Mouse (Mus musculus) frontal cortex, postnatal 25 days (tissue): ENCODE data around the gene Gm28539.

Source experiments
- DNase-seq, 2 experiments: peaks; one replicate each; pipeline ENCODE4 v3.0.0; 2022; ENCODE audit warnings: low spot score in 2 of 2

Gm28539 gene

DNA sequence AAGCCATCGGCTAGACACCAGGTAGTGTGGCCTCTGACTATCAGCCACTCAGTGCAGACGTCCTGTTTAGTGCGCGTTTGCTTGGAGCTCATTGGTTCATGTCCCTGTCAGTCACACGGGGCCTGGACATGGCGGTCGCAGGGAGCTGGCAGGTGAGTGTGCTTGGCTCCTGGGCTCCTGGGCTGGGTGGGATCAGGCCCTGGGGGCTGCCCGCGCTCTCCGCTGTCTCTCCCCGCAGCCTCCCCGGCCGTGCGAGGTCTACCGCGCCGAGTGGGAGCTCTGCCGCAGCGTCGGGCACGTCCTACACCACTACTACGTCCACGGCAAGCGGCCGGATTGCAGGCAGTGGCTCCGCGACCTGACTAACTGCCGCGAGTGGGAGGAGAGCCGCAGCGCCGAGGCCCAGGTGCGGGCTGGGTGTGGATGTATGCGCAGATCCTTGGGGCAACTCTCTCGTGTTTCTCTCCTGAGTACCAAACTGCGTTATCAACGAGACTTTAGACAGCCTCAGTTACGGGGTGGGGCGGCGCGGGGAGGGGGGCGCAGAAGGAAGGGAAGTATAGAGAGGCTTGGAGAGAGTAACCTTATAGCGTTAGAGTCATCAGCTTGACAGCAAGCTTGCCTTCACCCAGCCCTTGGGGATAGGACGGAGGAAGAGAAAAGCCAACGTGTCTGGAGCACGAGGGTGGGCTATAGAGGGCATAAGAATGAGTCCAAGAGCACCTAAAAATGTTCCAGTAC, at the start of gene Gm28539, which contains the start of gene 2510002D24Rik:
Gene Gm28539 (plus strand): TSS at position 117 of the 741 bp plus-strand sequence.
Gene 2510002D24Rik (plus strand): TSS at position 111 of the 741 bp plus-strand sequence.
- peak; percentile 91 to 96 for DNase-seq

- no peak for DNase-seq
These were observed 49.7 kb upstream of the Gm28539 start for GRCm38 (mm10) chr16:18786652-18787051.

- no peak for DNase-seq
These were observed 47.6 kb upstream of the Gm28539 start for GRCm38 (mm10) chr16:18788627-18789406.

DNA sequence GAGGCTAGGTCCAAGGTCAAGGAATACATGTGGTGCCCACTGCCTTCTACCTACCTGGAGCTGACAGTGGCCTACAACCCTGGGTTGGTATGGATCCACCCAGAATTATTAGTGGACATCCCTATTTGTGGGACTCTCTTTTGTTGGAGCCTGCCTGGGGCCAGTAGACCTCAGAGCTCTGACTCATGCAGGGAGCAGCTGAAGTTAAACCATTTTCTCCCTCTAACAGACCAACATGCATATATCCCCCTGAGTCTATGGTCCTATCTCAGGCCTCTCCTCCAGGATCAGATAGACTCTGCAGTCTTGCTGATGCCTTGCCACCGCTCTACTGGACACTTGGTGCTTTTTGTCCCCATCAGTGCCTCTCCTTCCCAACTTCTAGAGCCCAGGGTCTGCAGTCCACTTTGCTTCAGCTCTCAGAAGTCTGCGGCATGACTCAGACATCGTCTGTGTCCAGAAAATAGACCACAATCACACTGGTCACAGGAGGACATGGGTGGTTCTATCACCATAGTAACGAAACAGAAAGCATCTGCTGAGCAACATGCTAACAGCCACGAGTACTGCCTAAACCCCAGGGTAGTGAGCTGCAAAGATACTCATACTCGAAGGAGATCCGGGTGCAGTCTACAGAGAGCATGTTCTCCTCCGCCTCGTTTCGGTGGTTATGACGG, 41.0 kb upstream of the Gm28539 start:
- DNase-seq = peak in 1 of 2 experiments; percentile 12

- no peak for DNase-seq
These were observed 39.7 kb upstream of the Gm28539 start for GRCm38 (mm10) chr16:18796645-18797044.

- no peak for DNase-seq
These were observed 38.2 kb upstream of the Gm28539 start for GRCm38 (mm10) chr16:18798151-18798550.

GRCm38 (mm10) chr16:18798841-18799240, 37.5 kb upstream of the Gm28539 start:
- peak; percentile 65 to 67 for DNase-seq

GRCm38 (mm10) chr16:18805746-18806145, 30.6 kb upstream of the Gm28539 start:
- DNase-seq = no peak

GRCm38 (mm10) chr16:18809001-18809400, 27.4 kb upstream of the Gm28539 start:
- DNase-seq = no peak

- no peak for DNase-seq
These were observed 25.4 kb upstream of the Gm28539 start for GRCm38 (mm10) chr16:18811032-18811431.

DNA sequence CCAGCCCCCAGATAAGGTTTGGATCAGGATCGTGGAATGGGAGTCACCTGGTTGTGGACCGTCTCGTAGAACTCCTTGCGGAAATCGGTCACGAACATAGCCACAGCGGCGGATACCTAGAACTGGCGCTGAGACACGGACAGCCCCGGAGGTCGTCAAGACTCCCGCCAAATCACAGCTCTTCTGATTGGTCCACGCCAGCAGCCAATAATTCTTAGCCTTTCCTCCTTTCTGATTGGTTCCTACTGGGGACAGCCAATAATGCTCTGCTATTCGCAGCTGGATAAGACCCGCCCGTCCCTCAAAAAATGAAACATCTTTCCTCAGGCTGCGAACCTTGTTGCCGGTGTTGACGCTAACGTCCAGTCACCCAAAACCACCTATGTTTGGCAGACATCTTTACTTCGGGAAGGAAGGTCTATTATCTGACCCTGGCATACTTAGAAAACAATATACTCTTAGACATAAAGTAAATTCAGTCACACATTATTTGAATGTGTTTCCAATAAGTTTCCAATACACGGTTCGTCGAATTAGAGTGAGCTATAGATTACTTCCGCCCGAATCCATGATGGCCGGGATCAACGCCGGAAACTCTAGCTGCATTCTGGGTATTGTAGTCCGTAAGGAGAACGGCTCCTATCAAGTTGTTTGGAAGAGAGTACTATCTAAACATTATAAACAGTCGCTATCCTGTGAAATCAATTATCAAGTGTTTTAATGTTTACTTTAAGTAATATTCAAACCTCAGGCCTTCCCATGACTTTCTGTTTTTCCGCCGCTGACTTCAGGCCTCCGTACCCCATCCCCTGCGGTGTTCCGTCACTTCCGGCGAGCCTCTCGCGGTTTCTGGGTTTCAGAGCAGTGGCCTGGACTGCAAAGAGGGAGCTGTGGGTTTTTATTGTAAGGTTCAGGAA, 24.7 kb upstream of the Gm28539 start, which contains the start of the genes Ufd1 and Cdc45:
Gene Ufd1 (plus strand): TSS at position 312 of the 917 bp plus-strand sequence.
Gene Cdc45 (minus strand): TSS at position 520 of the 917 bp plus-strand sequence.
- DNase-seq = peak; percentile 62 to 80

DNA sequence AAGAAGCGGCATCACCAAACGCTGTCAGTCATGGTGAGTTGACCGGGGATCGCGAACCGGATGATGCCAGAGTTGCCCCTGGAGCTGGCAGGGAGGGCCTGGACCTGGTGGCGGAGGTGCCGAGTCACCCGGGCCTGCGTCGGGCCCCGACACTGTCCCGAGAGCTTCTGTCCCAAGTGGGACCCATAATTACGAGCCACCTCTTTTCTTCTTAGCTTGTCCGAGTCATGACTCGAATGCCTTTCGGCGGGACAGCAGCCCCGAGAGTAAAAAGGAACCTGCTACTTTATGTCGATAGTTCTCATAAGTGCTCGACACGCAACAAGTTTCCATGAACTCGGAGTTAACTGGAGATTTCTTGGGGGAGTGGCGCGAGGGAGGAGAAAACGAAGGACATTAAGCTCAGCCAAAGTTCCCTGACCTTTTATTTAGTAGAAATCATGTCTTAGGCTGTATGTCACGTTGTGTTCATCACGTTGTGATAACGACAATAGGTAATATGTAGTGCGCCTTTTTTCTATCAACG, 23.9 kb upstream of the Gm28539 start:
- no peak for DNase-seq

GRCm38 (mm10) chr16:18822356-18822755, 14.0 kb upstream of the Gm28539 start:
- no peak for DNase-seq

GRCm38 (mm10) chr16:18822925-18823324, 13.5 kb upstream of the Gm28539 start:
- DNase-seq = no peak

- no peak for DNase-seq
These were observed 7.8 kb upstream of the Gm28539 start for GRCm38 (mm10) chr16:18828630-18829029.

DNA sequence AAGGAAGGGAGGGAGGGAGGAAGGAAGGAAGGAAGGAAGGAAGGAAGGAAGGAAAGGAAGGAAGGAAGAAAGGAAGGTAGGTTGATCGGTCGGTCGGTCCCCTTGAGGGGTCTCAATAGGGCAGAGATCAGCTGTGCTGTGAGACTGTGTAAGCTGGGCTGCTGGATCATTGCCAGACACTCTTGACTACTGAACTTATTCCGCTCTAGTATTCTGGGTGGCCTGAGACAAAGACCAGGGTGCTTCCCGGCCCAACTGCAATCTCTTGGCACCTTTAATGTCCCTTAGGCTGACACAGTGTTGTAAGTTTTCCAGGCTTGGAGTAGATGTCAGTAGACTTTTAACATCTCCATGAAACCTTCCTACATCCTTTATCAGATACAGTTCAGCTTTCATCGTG, 7.3 kb upstream of the Gm28539 start:
- no peak for DNase-seq

DNA sequence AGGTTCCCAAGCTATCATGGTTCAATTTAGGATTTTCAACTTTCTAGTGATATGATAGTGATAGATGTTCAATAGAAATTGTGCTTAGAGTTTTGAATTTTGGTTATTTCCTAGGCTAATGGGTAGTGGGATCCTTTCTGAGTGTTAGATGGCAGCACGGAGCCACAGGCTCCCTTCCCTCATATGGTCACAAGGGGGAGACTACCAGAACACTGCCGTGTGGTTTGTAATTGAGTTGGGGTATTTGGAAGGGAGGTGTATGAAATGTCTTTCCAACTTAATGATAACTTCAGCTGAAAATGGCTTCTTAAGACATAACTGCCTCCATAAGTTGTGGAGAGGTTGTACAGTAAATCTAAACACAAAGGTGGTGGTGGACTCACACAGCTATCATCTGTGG, 2.9 kb upstream of the Gm28539 start:
- no peak for DNase-seq

DNA sequence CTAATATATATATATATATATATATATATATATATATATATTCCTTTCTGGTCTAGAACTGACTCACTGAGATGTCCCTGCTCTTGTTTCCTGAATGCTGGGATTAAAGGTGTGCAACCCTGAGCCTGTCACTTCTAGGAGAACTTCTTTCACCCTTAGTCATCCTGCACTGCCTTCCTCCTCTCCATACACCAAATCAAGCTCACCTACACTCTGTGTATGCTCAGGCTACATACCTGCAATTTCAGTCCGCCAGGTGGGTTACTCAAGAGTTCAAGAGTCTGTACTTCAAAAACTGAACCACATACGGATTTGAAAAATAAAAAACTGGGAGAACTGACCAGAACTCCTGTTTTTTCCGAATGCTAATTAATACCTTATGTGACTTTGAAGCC, 314 bp upstream of the Gm28539 start:
- no peak for DNase-seq

DNA sequence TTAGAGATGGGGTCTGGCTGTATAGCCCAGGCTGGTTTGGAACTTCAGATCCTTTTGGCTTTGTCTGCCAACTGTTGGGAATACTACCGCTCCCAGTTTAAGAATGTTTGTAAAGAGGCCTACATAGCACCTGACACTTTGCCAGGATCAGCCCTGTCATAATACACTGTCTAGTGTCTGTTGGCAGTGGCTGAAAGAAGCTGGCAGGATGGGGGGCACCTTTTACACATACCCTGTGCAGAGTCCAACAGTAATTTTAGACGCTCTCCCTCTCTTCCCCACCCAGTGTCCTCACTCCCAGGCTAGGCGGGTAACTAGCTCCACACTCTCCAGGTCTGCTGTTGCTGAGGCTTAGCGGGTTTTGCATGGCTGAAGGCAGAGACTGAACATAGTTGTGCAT, 2.0 kb downstream of the Gm28539 start:
- no peak for DNase-seq

DNA sequence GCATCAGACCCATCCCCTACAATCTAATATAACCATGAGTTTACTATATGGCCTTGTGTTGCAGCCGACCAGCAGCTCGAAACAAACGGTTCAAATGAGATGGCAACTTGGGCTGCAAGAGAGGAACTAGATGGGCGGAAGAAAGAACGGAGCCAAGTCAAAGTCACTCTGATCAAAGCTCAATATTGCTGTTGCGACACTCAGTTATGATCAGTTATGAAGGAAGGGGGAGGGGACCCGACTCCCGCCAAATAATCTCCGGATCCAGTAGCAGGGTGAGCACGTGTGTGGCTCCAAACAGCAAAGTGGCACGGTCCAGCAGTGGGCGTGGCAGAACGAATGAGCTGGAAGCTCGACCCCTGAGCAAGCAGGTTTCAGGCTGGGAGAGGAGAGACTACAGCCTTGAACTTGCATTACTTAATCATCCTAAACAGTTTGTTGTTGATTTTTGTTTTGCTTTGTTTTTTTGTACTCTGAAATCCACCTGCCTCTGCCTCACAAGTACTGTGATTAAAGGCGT, 10.0 kb downstream of the Gm28539 start:
- no peak for DNase-seq
